In the genomic region with DNA sequence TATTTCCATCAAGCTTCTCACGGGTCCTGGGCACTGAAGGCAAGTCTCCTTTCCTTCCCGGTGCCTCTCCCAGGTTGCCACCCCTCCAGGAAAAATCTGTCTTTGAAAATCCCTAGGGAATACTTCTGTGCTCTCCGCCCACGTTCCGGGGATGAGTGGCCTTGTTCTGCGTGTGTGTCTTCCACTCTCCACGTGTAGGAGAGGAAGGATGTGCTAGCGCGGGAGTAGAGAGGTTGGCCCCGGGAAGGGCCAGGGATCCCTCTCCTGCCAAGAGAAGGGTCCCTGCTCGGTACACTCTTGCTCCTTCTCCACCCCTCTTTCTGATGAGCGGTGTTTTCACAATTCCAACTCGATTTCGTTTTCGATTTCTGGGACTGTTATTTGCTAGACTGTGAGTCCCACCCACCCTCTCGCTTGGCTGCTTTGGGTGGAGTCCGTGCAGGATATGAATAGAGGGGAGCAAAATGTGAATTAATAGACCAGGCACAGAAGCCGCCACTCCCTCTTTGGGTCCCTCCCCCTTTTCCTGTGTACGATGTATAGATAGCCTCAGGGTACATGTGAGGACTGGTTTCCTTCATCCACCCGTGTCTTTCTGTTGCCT, we compare ENCODE assay signal across 8 mouse cellular contexts. TPM values are rescaled to one million over a fixed set of nuclear protein-coding genes. Genes with fewer than 3 reads are reported as not detected.
DNase-seq lines count a peak whose midpoint lies in the region; ATAC-seq and TF ChIP-seq lines count a peak whose summit lies in the region.

No protein-coding gene starts in this region.

- no peak for ATAC-seq in embryonic facial prominence, embryonic 12.5 days (ENCODE audit: insufficient number of reproducible peaks, insufficient read depth, low FRiP score, low TSS enrichment)
- ATAC-seq in midbrain, postnatal 0 days (ENCODE audit: low FRiP score) = no peak

- H3K9ac ChIP-seq in embryonic facial prominence, embryonic 12.5 days = peak overlapping the region; percentile 50
- H3K9ac ChIP-seq in heart, adult 2 months (ENCODE audit: low read depth, low read length) = peak overlapping the region; percentile 81
- H3K9ac ChIP-seq in midbrain, postnatal 0 days (replicated peaks; ENCODE audit: low read length, poor library complexity, severe bottlenecking) = peak overlapping the region; percentile 19; the same call in 1 of the 2 replicates

- H3K9me3 ChIP-seq in embryonic facial prominence, embryonic 12.5 days = no peaks in the 10 kb centered on the region
- H3K9me3 ChIP-seq in midbrain, postnatal 0 days (ENCODE audit: low read length) = no peaks in the 10 kb centered on the region

- TF ChIP-seq POLR2A in heart, adult 2 months (IDR thresholded peaks at IDR 0.05; ENCODE audit: insufficient read depth, low read depth, low read length) = peak; percentile 69; the same call in 1 of the 2 replicates

- under 1% methylated on average over 20 of the region's 20 CpGs for whole genome bisulfite sequencing in embryonic facial prominence, embryonic 12.5 days
- 2% methylated on average over 20 of the region's 20 CpGs for WGBS in heart, adult 2 months
- under 1% methylated on average over 20 of the region's 20 CpGs for WGBS in midbrain, postnatal 0 days

- intact Hi-C loops in heart, adult 2 months (cut with DNase I) = no loop called here

- no peaks in the 10 kb centered on the region for H3K4me1 ChIP-seq in embryonic facial prominence, embryonic 12.5 days
- H3K4me1 ChIP-seq in heart, adult 2 months (ENCODE audit: control insufficient read depth, insufficient read depth, low read length) = no peaks in the 10 kb centered on the region
- no peaks in the 10 kb centered on the region for H3K4me1 ChIP-seq in midbrain, postnatal 0 days (ENCODE audit: insufficient read depth, low read length)

- peak overlapping the region; percentile 51 for H3K4me2 ChIP-seq in embryonic facial prominence, embryonic 12.5 days (replicated peaks)
- peak overlapping the region; percentile 50 for H3K4me2 ChIP-seq in midbrain, postnatal 0 days (ENCODE audit: low read depth, low read length, poor library complexity, severe bottlenecking)

- no peaks in the 10 kb centered on the region for H3K36me3 ChIP-seq in embryonic facial prominence, embryonic 12.5 days
- H3K36me3 ChIP-seq in heart, adult 2 months (ENCODE audit: control insufficient read depth, insufficient read depth, low read length) = no peaks in the 10 kb centered on the region; the same call in 1 of the 2 replicates
- peaks cover 7% of the 10 kb centered on the region; the same call in 1 of the 2 replicates for H3K36me3 ChIP-seq in midbrain, postnatal 0 days (ENCODE audit: insufficient read depth, low read length)

- peaks cover 4% of the 10 kb centered on the region; the same call in 1 of the 2 replicates for H3K79me2 ChIP-seq in heart, adult 2 months (replicated peaks; ENCODE audit: control insufficient read depth, insufficient read depth, low read length)

- no peak for TF ChIP-seq CTCF in heart, adult 2 months (IDR thresholded peaks at IDR 0.05)
- TF ChIP-seq CTCF in midbrain, postnatal 0 days (IDR thresholded peaks at IDR 0.05) = no peak

- no peaks in the 10 kb centered on the region for H3K27me3 ChIP-seq in embryonic facial prominence, embryonic 12.5 days
- no peaks in the 10 kb centered on the region for H3K27me3 ChIP-seq in heart, adult 2 months (ENCODE audit: control insufficient read depth, insufficient read depth, low read length)
- H3K27me3 ChIP-seq in midbrain, postnatal 0 days (ENCODE audit: insufficient read depth, low read length) = no peaks in the 10 kb centered on the region

- TF ChIP-seq EP300 in heart, adult 2 months (IDR thresholded peaks at IDR 0.05; ENCODE audit: insufficient read depth, low read depth, low read length) = no peak

- peak overlapping the region; percentile 41; the same call in 1 of the 2 replicates for H3K27ac ChIP-seq in embryonic facial prominence, embryonic 12.5 days
- H3K27ac ChIP-seq in heart, adult 2 months = peak overlapping the region; percentile 75
- no peak overlapping the region for H3K27ac ChIP-seq in midbrain, postnatal 0 days (ENCODE audit: low read depth, low read length)

- DNase-seq in cerebellum, adult 9-10 months = peak; percentile 36
- no peak for DNase-seq in cerebellum, postnatal 25 days
- peak; percentile 66 to 77 for DNase-seq in heart, adult 2 months
- peak; percentile 26 to 31 for DNase-seq in kidney, adult 8-10 months
- DNase-seq in liver = peak; percentile 77
- DNase-seq in midbrain, postnatal 0 days (ENCODE audit: low spot score) = peak; percentile 42
- peak; percentile 61 to 70 for DNase-seq in spleen, postnatal 4 days (ENCODE audit: low spot score in 2 of 2)

- peak overlapping the region; percentile 49 for H3K4me3 ChIP-seq in embryonic facial prominence, embryonic 12.5 days
- H3K4me3 ChIP-seq in heart, adult 2 months = peak overlapping the region; percentile 56
- H3K4me3 ChIP-seq in midbrain, postnatal 0 days (ENCODE audit: low read depth, low read length) = peak overlapping the region; percentile 45

RNA-seq across cellular contexts. Expression of a gene that starts 0.9 kb away (rescaled TPM):
- polyA plus RNA-seq in embryonic facial prominence, embryonic 12.5 days (2016; fragmentation: Nextera tagmentation; extraction: Ambion mirVana) = 42.5 and 43.1 TPM in 2 replicates
- total RNA-seq in heart, adult 2 months (2021) = 10 to 100 TPM; 31.5 to 32.9 TPM
- 15.0 and 25.9 TPM in 2 replicates for polyA plus RNA-seq in heart, adult 2 months (2012; rRNA removed)
- 120 and 127 TPM in 2 replicates for total RNA-seq in midbrain, postnatal 0 days (2014; rRNA removed)
- polyA plus RNA-seq in midbrain, postnatal 0 days (2015; fragmentation: Nextera tagmentation; extraction: Ambion mirVana) = 88.5 and 89.1 TPM in 2 replicates

RNA-seq across cellular contexts. Expression of a gene that starts 1.6 kb away (rescaled TPM):
- polyA plus RNA-seq in embryonic facial prominence, embryonic 12.5 days (2016; fragmentation: Nextera tagmentation; extraction: Ambion mirVana) = 71.1 and 71.6 TPM in 2 replicates
- 10 to 100 TPM; 27.6 to 28.5 TPM for total RNA-seq in heart, adult 2 months (2021)
- polyA plus RNA-seq in heart, adult 2 months (2012; rRNA removed) = 16.9 and 40.8 TPM in 2 replicates
- total RNA-seq in midbrain, postnatal 0 days (2014; rRNA removed) = 64.5 TPM in 2 replicates
- 40.0 and 44.8 TPM in 2 replicates for polyA plus RNA-seq in midbrain, postnatal 0 days (2015; fragmentation: Nextera tagmentation; extraction: Ambion mirVana)

Comparison
In these comparisons a context has a peak if more than half of its experiments do, and no peak if none do; other contexts are left out.
1. DNase-seq: peak in cerebellum, adult 9-10 months (single experiment), heart, adult 2 months (2 of 2), kidney, adult 8-10 months (2 of 2), liver (single experiment), midbrain, postnatal 0 days (single experiment) and spleen, postnatal 4 days (2 of 2); none in cerebellum, postnatal 25 days (0 of 2).
2. H3K9ac ChIP-seq: peak in every context shown above with its lines; median percentile 81 in heart, adult 2 months; 50 in embryonic facial prominence, embryonic 12.5 days; 19 in midbrain, postnatal 0 days.
3. Peak in every context shown above with its lines, with median percentiles within 50 percentile points of each other: H3K4me3 ChIP-seq.